Mouse (Mus musculus) regulatory T cell (primary cell): ENCODE data around the gene Muc1.

Source experiments
- in situ Hi-C: fragments of 300-600 bp; cut with MboI, MseI; formaldehyde crosslinking; loops from one replicate; pipeline ENCODE4 v1.15.1; 2025; ENCODE audit warnings: high pct_unique_total_duplicates

The Muc1 gene

GRCm38 (mm10) chr3:89231345-89231744 lies 2.5 kb downstream of the Muc1 start:
- in situ Hi-C loops, result no loop called here

DNA sequence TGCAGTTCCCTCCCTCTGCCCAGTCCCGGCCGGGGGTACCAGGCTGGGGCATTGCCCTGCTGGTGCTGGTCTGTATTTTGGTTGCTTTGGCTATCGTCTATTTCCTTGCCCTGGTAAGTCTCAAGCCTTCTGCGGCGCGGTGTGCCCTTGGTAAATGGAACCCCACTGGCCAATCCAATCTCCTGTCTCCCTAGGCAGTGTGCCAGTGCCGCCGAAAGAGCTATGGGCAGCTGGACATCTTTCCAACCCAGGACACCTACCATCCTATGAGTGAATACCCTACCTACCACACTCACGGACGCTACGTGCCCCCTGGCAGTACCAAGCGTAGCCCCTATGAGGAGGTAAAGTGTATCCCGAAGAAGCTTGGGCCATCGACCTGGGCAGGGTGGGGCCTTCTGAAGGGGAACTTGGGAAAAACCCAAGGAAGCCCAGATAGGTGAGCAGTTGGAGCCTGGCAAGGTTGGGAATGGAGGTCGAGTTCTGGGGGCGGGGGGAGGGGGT lies 3.0 kb downstream of the Muc1 start:
- in situ Hi-C loops, result no loop called here

GRCm38 (mm10) chr3:89232614-89233013 lies 3.8 kb downstream of the Muc1 start:
- in situ Hi-C loops, result no loop called here

GRCm38 (mm10) chr3:89233562-89234110 lies 4.8 kb downstream of the Muc1 start:
- in situ Hi-C loops, result no loop called here

DNA sequence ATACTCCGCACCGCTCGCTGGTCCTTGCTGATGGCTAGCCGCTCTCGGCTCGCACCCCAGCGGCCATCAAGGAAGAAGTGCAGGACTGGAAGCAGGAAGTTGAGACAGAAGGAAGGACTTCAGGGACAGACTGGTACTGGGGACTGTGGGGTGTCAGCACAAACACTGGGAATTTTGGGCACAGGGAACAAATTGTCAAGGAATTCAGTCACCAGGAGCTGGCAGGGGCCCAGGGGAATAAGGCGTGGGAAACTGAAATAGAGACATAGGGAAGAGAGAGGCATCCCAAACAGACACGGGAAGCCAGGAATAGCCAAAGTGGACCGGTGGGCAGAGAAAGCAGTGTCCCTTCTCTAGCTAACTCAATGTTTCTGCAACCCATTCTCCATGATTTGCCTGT lies 7.7 kb downstream of the Muc1 start:
- in situ Hi-C loops, result no loop called here

GRCm38 (mm10) chr3:89237682-89238081 lies 8.8 kb downstream of the Muc1 start:
- in situ Hi-C loops, result no loop called here

DNA sequence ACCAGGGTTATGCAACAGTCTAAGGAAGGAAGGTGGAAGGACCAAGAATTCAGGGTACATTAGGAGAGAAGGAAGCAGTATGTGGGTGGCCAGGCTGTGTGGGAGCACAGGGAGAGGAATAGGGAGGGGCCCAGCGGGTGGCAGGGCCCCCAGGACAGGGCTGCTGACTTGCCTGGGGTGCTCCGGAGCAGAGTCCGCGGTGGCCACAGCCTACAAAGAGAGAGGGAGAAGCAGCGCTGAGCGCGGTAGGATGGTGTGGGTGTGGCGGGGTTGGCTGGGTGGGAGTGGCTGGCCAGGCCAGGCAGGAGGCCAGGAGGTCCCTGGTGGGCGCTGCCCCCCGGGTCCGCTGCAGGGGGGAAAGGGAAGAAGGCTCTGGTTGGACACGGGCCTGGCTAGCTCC lies 9.6 kb downstream of the Muc1 start:
- in situ Hi-C loops, result no loop called here

GRCm38 (mm10) chr3:89242331-89242895 lies 13.6 kb downstream of the Muc1 start:
- in situ Hi-C loops, result no loop called here

DNA sequence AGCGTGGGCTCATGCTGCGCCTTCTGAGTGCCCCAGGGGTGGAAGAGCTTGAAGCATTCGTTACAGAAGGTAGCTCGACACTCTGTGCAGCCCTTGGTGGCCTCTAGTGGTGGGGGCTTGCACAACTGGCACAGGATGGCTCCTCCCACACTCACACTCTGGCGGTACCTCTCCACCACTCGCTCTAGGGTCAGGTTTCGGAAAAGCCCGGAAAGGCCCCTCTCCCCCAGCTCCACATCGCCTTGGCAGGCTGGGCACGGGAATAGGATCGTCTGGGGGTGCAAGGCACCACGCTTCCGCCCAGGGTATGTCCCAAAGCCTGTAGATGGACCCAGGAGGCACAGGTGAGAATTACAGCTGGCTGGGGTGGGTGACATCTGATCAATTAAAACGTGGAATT lies 14.8 kb downstream of the Muc1 start:
- in situ Hi-C loops, result no loop called here

- in situ Hi-C loops, result no loop called here
Measured at GRCm38 (mm10) chr3:89244158-89244981, 15.5 kb downstream of the Muc1 start.

GRCm38 (mm10) chr3:89244982-89245687 lies 16.3 kb downstream of the Muc1 start:
- in situ Hi-C loops, result loop anchor here (5.0 kb wide), 1 partner anchor 37 kb away; the partner anchor contains the start of gene Efna1

DNA sequence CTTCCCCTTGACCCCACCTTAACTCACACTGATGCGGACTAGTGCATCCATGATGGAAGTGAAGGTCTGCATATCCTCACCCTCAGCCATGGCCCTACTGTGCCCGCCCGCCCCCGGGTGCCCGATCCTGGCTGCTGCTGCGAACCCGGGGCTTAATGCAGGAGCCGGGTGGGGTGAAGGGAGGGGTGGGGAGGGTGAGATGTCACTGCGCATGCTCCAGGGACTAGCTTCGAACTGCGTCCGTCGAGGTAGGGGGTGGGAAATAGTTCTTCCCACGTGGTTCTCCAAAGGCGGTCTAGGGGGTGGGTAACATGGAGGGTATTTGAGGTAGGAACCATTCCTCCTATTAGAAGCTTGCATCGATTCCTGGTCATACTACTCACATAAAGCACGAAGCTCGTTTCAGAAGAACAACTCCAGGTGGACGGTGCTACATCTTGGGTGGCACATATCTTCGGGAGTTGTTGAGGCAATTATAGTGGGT lies 16.9 kb downstream of the Muc1 start, which contains the start of gene Krtcap2:
Gene Krtcap2 (plus strand): TSS at position 279 of the 484 bp plus-strand sequence.
- in situ Hi-C loops, result loop anchor here (5.0 kb wide), 1 partner anchor 37 kb away; the partner anchor contains the start of gene Efna1

DNA sequence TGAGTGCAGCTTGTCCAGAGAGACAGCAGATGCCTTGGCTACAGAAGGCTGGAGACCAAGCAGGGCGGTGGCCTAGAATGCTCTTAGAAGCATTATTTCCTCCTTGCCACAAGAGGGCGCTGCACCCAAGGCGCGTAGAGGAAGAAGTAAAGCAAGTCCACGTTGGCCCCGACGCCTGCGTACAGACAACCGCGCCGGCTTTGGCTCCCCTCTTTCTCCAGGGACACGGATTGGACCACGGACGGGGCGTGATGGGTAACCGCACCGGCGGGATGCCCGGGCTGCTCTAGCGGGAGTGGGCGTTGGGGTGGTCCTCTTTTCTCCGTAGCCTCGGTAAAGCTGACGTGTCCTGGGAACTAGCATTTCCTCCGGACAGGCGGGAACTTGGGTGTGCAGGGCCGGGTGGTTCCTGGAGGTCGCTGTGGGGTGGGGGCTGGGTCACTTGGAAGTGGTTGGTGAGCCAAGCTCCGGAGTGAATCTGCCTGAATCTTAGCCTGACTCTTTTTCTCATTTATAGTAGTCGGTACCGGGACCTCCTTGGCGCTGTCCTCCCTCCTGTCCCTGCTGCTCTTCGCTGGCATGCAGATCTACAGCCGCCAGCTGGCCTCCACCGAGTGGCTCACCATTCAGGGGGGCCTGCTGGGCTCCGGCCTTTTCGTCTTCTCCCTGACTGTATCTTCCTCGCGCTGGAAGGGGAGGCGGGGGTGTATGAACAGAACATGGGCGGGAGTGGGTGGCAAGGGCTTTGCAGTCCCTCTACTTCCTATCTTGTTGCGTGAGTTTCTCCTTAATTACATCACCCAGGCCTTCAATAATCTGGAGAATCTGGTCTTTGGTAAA lies 17.6 kb downstream of the Muc1 start, which contains the start of gene Trim46:
Gene Trim46 (minus strand): TSS at position 49 of the 840 bp plus-strand sequence.
- in situ Hi-C loops, result loop anchor here (5.0 kb wide), 1 partner anchor 36 kb away; the partner anchor contains the start of gene Efna1

DNA sequence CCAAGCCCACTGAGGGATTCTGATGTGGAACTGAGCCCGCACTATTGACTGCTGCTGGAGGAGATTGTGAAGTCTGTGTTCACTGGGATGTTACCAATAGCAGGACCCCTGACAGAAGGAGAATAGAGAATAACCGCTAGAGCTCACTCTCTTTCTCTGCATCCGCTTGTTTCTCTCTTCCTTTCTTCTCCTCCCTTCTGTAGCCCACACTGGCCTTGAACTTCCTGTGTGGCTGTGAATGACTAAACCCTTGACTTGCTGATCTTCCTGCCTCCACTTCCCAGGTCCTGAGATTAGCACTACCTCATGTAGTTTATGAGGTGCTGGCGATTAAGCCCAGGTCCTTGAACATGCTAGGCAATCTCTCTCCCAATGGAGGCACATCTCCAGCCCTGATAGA lies 18.6 kb downstream of the Muc1 start:
- in situ Hi-C loops, result loop anchor here (5.0 kb wide), 1 partner anchor 35 kb away; the partner anchor contains the start of gene Efna1

- in situ Hi-C loops, result no loop called here
Measured at GRCm38 (mm10) chr3:89250435-89251040, 21.7 kb downstream of the Muc1 start.

DNA sequence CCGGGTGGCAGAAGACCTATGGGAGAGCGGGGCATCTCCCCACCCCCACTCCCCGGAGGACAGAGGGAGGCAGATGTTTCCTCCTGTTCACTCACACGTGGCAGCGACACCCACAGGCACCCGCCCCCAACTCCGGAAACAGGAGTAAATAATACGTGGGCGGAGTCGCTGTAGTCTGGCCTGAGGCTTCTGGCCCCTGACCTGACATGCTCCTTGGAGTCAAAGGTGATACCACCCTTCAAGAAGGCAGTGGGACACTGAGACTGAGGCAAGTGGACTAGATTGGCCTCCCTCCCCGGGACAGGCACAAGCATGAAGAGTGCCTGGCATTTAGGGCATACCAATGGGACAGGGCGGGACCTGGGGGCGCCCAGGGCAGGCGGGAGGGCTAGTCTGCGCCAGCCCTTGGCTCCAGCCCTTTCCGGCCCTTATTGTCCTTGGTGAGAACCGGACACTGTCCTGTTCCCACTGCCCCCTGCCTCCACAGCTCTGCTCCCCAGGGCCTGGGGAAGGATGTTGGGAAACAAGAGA lies 22.6 kb downstream of the Muc1 start:
- in situ Hi-C loops, result no loop called here

DNA sequence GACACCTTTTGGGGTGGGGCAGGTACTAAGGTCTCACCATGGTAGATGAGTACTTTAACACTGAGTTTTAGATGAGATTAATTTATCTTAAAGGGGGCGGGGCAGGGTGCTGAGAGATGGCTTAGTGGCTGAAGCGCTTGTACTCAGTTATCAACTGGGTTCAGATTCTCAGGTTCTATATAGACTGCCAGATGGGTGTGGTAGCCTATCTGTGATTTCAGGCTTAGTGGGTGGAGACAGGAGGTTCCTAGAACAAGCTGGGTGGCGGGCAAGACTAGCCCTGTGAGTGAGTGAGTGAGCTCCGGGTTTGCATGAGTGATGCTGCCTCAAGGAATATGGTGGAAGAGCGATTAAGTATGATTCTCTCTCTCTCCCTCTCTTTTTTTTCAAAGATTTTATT lies 26.1 kb downstream of the Muc1 start:
- in situ Hi-C loops, result no loop called here

GRCm38 (mm10) chr3:89256177-89256576 lies 27.3 kb downstream of the Muc1 start:
- in situ Hi-C loops, result no loop called here

DNA sequence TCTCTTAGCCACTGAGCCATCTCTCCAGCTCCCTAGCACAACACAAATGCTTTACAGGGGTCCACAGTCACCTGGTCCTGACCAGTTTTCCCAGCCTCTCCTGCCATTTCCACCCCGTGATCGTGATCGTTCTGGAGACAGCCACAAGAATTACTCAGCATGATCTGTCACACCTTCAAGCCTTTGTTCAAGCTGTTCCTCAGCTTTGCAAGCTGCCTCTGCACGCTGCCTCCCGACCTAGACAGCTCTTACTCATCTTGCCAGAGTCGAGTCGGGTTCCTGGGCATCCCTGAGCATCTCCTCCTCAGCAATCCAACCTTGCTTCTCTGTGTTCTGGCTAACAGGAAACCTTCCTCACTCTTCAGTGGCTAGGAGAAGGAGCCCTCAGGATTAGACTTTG lies 30.2 kb downstream of the Muc1 start, which contains the start of gene Dpm3:
Gene Dpm3 (plus strand): TSS at position 283 of the 400 bp plus-strand sequence.
- in situ Hi-C loops, result no loop called here

- in situ Hi-C loops, result no loop called here
Measured at GRCm38 (mm10) chr3:89260211-89260610, 31.4 kb downstream of the Muc1 start.
